Mouse (Mus musculus) frontal cortex, postnatal 14 days (tissue): ENCODE data around the gene Egf.
A peak's percentile ranks its signal among the peaks of the same experiment; 100 is the strongest.

Experiments
- DNase-seq, 2 experiments: peaks; one replicate each; pipeline ENCODE4 v3.0.0; 2022; ENCODE audit warnings: low spot score in 2 of 2

Egf gene

GRCm38 (mm10) chr3:129651765-129652164 is 103.4 kb downstream of the Egf start:
- DNase-seq: no peak

- DNase-seq: no peak
Observed at GRCm38 (mm10) chr3:129650931-129651330, 104.2 kb downstream of the Egf start.

- no peak for DNase-seq
Observed at GRCm38 (mm10) chr3:129650293-129650612, 104.9 kb downstream of the Egf start.

- DNase-seq: no peak
Observed at GRCm38 (mm10) chr3:129649586-129650292, 105.4 kb downstream of the Egf start.

GRCm38 (mm10) chr3:129648598-129648997 is 106.5 kb downstream of the Egf start:
- no peak for DNase-seq

GRCm38 (mm10) chr3:129647312-129647711 is 107.8 kb downstream of the Egf start:
- DNase-seq: no peak

- DNase-seq: no peak
Observed at GRCm38 (mm10) chr3:129646781-129647180, 108.3 kb downstream of the Egf start.

GRCm38 (mm10) chr3:129645409-129645808 is 109.7 kb downstream of the Egf start:
- DNase-seq: no peak

- DNase-seq: no peak
Observed at GRCm38 (mm10) chr3:129641621-129642020, 113.5 kb downstream of the Egf start.

- DNase-seq: peak in 1 of 2 experiments; percentile 22
Observed at GRCm38 (mm10) chr3:129640211-129641000, 114.7 kb downstream of the Egf start.

GRCm38 (mm10) chr3:129639701-129640100 is 115.4 kb downstream of the Egf start:
- no peak for DNase-seq

GRCm38 (mm10) chr3:129637446-129637845 is 117.7 kb downstream of the Egf start:
- DNase-seq: no peak

- peak in 1 of 2 experiments; percentile 34 for DNase-seq
Observed at GRCm38 (mm10) chr3:129634260-129634901, 120.7 kb downstream of the Egf start.

GRCm38 (mm10) chr3:129633518-129633917 is 121.6 kb downstream of the Egf start:
- DNase-seq: no peak

- DNase-seq: no peak
Observed at GRCm38 (mm10) chr3:129631857-129632256, 123.3 kb downstream of the Egf start.

- no peak for DNase-seq
Observed at GRCm38 (mm10) chr3:129631018-129631417, 124.1 kb downstream of the Egf start.
